7 mouse cellular contexts compared by ENCODE assay signal in genomic region chr2:129066326-129066725, GRCm38 (mm10). TPM values are rescaled to one million over a fixed set of nuclear protein-coding genes. Genes with fewer than 3 reads are reported as not detected.
DNase-seq lines count a peak whose midpoint lies in the region; ATAC-seq lines count a peak whose summit lies in the region.

No protein-coding gene starts in this region.

- no peaks in the 10 kb centered on the region for H3K27me3 ChIP-seq in hindbrain, embryonic 15.5 days

- H3K9me3 ChIP-seq in hindbrain, embryonic 15.5 days: no peaks in the 10 kb centered on the region

- peak overlapping the region; percentile 76 for H3K4me3 ChIP-seq in hindbrain, embryonic 15.5 days
- peak overlapping the region; percentile 86 for H3K4me3 ChIP-seq in macrophage (ENCODE audit: inconsistent target)

- H3K27ac ChIP-seq in hindbrain, embryonic 15.5 days (replicated peaks): peak overlapping the region; percentile 87
- H3K27ac ChIP-seq in macrophage: peak overlapping the region; percentile 37; the same call in 1 of the 2 replicates

- peak overlapping the region; percentile 84 for H3K9ac ChIP-seq in hindbrain, embryonic 15.5 days

- peak; percentile 74 for ATAC-seq in hindbrain, embryonic 15.5 days (ENCODE audit: low FRiP score, low read depth)

- 0% methylated on average over 20 of the region's 20 CpGs for WGBS in hindbrain, embryonic 15.5 days
- WGBS in macrophage (ENCODE audit: missing documents): under 1% methylated on average over 20 of the region's 20 CpGs

- H3K36me3 ChIP-seq in hindbrain, embryonic 15.5 days: no peaks in the 10 kb centered on the region
- H3K36me3 ChIP-seq in macrophage (ENCODE audit: inconsistent target): no peaks in the 10 kb centered on the region

- H3K4me2 ChIP-seq in hindbrain, embryonic 15.5 days: peak overlapping the region; percentile 58

- peaks cover 38% of the 10 kb centered on the region for H3K4me1 ChIP-seq in hindbrain, embryonic 15.5 days (replicated peaks)

- peak; percentile 41 to 56 for DNase-seq in adrenal gland, adult 18-20 months (ENCODE audit: low spot score in 2 of 2)
- peak; percentile 50 to 55 for DNase-seq in cerebellum, postnatal 36 days
- DNase-seq in gastrocnemius, adult 18-20 months (ENCODE audit: low spot score): peak; percentile 35
- peak; percentile 52 to 54 for DNase-seq in left cerebral cortex, adult 8-10 months (ENCODE audit: low spot score in 2 of 2)
- DNase-seq in right cerebral cortex, postnatal 10 days (ENCODE audit: low spot score in 2 of 2): peak; percentile 75 to 77

- H3K79me2 ChIP-seq in macrophage (ENCODE audit: inconsistent target): peaks cover 26% of the 10 kb centered on the region

RNA-seq across cellular contexts. Expression of gene Ttl, which starts 0.6 kb away (rescaled TPM):
- total RNA-seq in adrenal gland, adult 18-20 months (2021): 10 to 100 TPM; 10.1 to 13.4 TPM
- total RNA-seq in gastrocnemius, adult 18-20 months (2021): 1 to 10 TPM; 6.1 to 8.6 TPM
- polyA plus RNA-seq in hindbrain, embryonic 15.5 days (2015; fragmentation: Nextera tagmentation; extraction: Ambion mirVana): 36.4 and 37.9 TPM in 2 replicates
- total RNA-seq in left cerebral cortex, adult 8-10 months (2022): 10 to 100 TPM; 61.6 to 69.8 (median 63.3) TPM
- 100 to 1,000 TPM in 1 of 26 experiments, 10 to 100 TPM in 14, 1 to 10 TPM in 11; 5.0 to 105 (median 12.3) TPM for total RNA-seq in macrophage (2018; cell fraction: chromatin; rRNA removed)
- 10 to 100 TPM in 4 of 26 experiments, 1 to 10 TPM in 22; 3.5 to 19.2 (median 7.2) TPM for total RNA-seq in macrophage (2018; cell fraction: cytosol; rRNA removed)
- total RNA-seq in macrophage (2018; cell fraction: nucleus; rRNA removed): 10 to 100 TPM in 11 of 26 experiments, 1 to 10 TPM in 15; 2.7 to 53.0 (median 8.4) TPM
- 5.8 to 8.9 TPM (median 8.5 TPM) in 3 replicates for polyA plus RNA-seq in macrophage (2018)

RNA-seq across cellular contexts. Expression of gene Vinac1, which starts 18.4 kb away (rescaled TPM):
- total RNA-seq in adrenal gland, adult 18-20 months (2021): under 1 TPM; 0.07 to 0.10 TPM
- not detected for total RNA-seq in gastrocnemius, adult 18-20 months (2021)
- 0.75 and 0.83 TPM in 2 replicates for polyA plus RNA-seq in hindbrain, embryonic 15.5 days (2015; fragmentation: Nextera tagmentation; extraction: Ambion mirVana)
- under 1 TPM; 0.21 to 0.36 (median 0.22) TPM for total RNA-seq in left cerebral cortex, adult 8-10 months (2022)
- total RNA-seq in macrophage (2018; cell fraction: chromatin; rRNA removed): under 1 TPM in 1 of 26 experiments, not detected in 25; 0.21 TPM
- not detected for total RNA-seq in macrophage (2018; cell fraction: cytosol; rRNA removed)
- total RNA-seq in macrophage (2018; cell fraction: nucleus; rRNA removed): not detected
- not detected in 3 replicates for polyA plus RNA-seq in macrophage (2018)

RNA-seq across cellular contexts. Expression of gene Polr1b, which starts 34.5 kb away (rescaled TPM):
- total RNA-seq in adrenal gland, adult 18-20 months (2021): 10 to 100 TPM; 18.3 to 19.0 TPM
- total RNA-seq in gastrocnemius, adult 18-20 months (2021): 10 to 100 TPM in 1 of 2 experiments, 1 to 10 TPM in 1; 9.9 to 10.3 TPM
- 16.0 and 17.0 TPM in 2 replicates for polyA plus RNA-seq in hindbrain, embryonic 15.5 days (2015; fragmentation: Nextera tagmentation; extraction: Ambion mirVana)
- 10 to 100 TPM; 19.8 to 25.0 (median 21.5) TPM for total RNA-seq in left cerebral cortex, adult 8-10 months (2022)
- total RNA-seq in macrophage (2018; cell fraction: chromatin; rRNA removed): 10 to 100 TPM in 16 of 26 experiments, 1 to 10 TPM in 10; 3.1 to 36.6 (median 18.8) TPM
- 1 to 10 TPM; 2.3 to 7.1 (median 4.6) TPM for total RNA-seq in macrophage (2018; cell fraction: cytosol; rRNA removed)
- total RNA-seq in macrophage (2018; cell fraction: nucleus; rRNA removed): 10 to 100 TPM in 13 of 26 experiments, 1 to 10 TPM in 13; 3.2 to 49.8 (median 9.8) TPM
- polyA plus RNA-seq in macrophage (2018): 3.6 to 13.0 TPM (median 4.8 TPM) in 3 replicates

Comparison
In these comparisons a context has a peak if more than half of its experiments do, and no peak if none do; other contexts are left out.
1. Peak in every context shown above with its lines: DNase-seq, ATAC-seq, H3K4me3 ChIP-seq and H3K27ac ChIP-seq.
2. RNA of gene Ttl, which starts 0.6 kb away (total RNA-seq): 61.6 to 69.8 TPM in left cerebral cortex, adult 8-10 months; 10.1 to 13.4 TPM in adrenal gland, adult 18-20 months and 6.1 to 8.6 TPM in gastrocnemius, adult 18-20 months; every median in the first group is over 4 times any median in the second.